Mouse (Mus musculus) C2C12 (cell line): ENCODE results near the gene Bahd1. TPM values are rescaled to one million over a fixed set of nuclear protein-coding genes. Genes with fewer than 3 reads are reported as not detected.

Source experiments
- H3K27me3 ChIP-seq: one replicate; pipeline ENCODE4 v1.6.1; 2011; ENCODE audit not compliant: control insufficient read depth, insufficient read depth, insufficient read length
- H3K36me3 ChIP-seq: one replicate; pipeline ENCODE4 v1.6.1; 2011; ENCODE audit not compliant: control insufficient read depth, insufficient read depth
- H3K4me3 ChIP-seq: one replicate; pipeline ENCODE4 v1.5.1; 2011; ENCODE audit warnings: mild to moderate bottlenecking, control low read depth; ENCODE audit not compliant: poor library complexity, insufficient read depth, severe bottlenecking
- H3K79me2 ChIP-seq: one replicate; pipeline ENCODE4 v1.6.1; 2011; ENCODE audit not compliant: control insufficient read depth, insufficient read depth
- H3K79me3 ChIP-seq: one replicate; pipeline ENCODE4 v1.6.1; 2011; ENCODE audit warnings: low read depth, control low read depth
- H3ac ChIP-seq: one replicate; pipeline ENCODE3; 2011; ENCODE audit warnings: low read depth; ENCODE audit not compliant: control insufficient read depth, insufficient read length
- CEBPB ChIP-seq: IDR thresholded peaks from one replicate; pipeline ENCODE4 v1.6.1; 2011; ENCODE audit warnings: low read depth, mild to moderate bottlenecking, control low read depth, moderate library complexity
- CTCF ChIP-seq: IDR thresholded peaks from one replicate; pipeline ENCODE4 v1.5.1; 2011; ENCODE audit not compliant: control insufficient read depth, insufficient read depth, insufficient read length
- FOSL1 ChIP-seq: IDR thresholded peaks from one replicate; pipeline ENCODE4 v1.8.0; 2011; ENCODE audit warnings: mild to moderate bottlenecking, low read length; ENCODE audit not compliant: poor library complexity, insufficient read depth, severe bottlenecking
- MAX ChIP-seq: IDR thresholded peaks from one replicate; pipeline ENCODE4 v1.6.1; 2011; ENCODE audit warnings: mild to moderate bottlenecking, control low read depth
- MYOD1 ChIP-seq: IDR thresholded peaks from one replicate; pipeline ENCODE4 v1.6.1; 2011; ENCODE audit warnings: low read depth; ENCODE audit not compliant: control insufficient read depth, insufficient read length
- MYOG ChIP-seq: IDR thresholded peaks from one replicate; pipeline ENCODE4 v1.6.1; 2011; ENCODE audit not compliant: control insufficient read depth, insufficient read length; ENCODE audit errors: extremely low read depth
- USF1 ChIP-seq: IDR thresholded peaks from one replicate; pipeline ENCODE4 v1.6.1; 2011; ENCODE audit warnings: low read depth, mild to moderate bottlenecking, control low read depth, moderate library complexity
- polyA plus RNA-seq: library from polyadenylated mRNA; unstranded; fragments of >200 nt; fragmentation: generic; extraction: Trizol; gene quantifications from one replicate; pipeline ENCODE4 v1.2.1, GENCODE M21; 2012; ENCODE audit warnings: missing spikeins

Bahd1 gene
- polyA plus RNA-seq, 1 experiment, result 8.6 TPM

GRCm38 (mm10) chr2:118972048-118972447 is 71.9 kb downstream of the Bahd1 start:
- Histone ChIP-seq H3K27me3 (no peaks in the 10 kb centered on the region), H3K79me2 (no peaks in the 10 kb centered on the region), H3K79me3 (no peaks in the 10 kb centered on the region), H3K36me3 (no peaks in the 10 kb centered on the region), H3ac (no peak overlapping the region), H3K4me3 (no peak overlapping the region)
- TF ChIP-seq MYOG (no peak), USF1 (no peak), FOSL1 (no peak), CEBPB (no peak), MYOD1 (no peak), CTCF (no peak), MAX (no peak)

GRCm38 (mm10) chr2:118972687-118973376 is 72.7 kb downstream of the Bahd1 start:
- peak overlapping the region; percentile 19 for H3K4me3 ChIP-seq
- H3ac ChIP-seq, result peak overlapping the region; percentile 42
- H3K27me3 ChIP-seq, result no peaks in the 10 kb centered on the region
- H3K79me2 ChIP-seq, result no peaks in the 10 kb centered on the region
- no peaks in the 10 kb centered on the region for H3K79me3 ChIP-seq
- H3K36me3 ChIP-seq, result no peaks in the 10 kb centered on the region
- TF ChIP-seq FOSL1 (no peak), MAX (peak; percentile 76), CTCF (peak; percentile 75), USF1 (no peak)

Other genes with a start within 250 kb of the Bahd1 start
- gene Pak6, start 237.1 kb upstream of the Bahd1 start, polyA plus RNA-seq, result 0.13 TPM
- 0.02 TPM for gene Ankrd63, start 196.4 kb upstream of the Bahd1 start, polyA plus RNA-seq
- not detected for gene Plcb2, start 171.9 kb upstream of the Bahd1 start, polyA plus RNA-seq
- gene Inafm2, start 154.6 kb upstream of the Bahd1 start, polyA plus RNA-seq, result 10.3 TPM
- gene Ccdc9b, start 137.7 kb upstream of the Bahd1 start, polyA plus RNA-seq, result 9.3 TPM
- gene Phgr1, start 127.6 kb upstream of the Bahd1 start, polyA plus RNA-seq, result not detected
- gene Disp2, start 120.7 kb upstream of the Bahd1 start, polyA plus RNA-seq, result 0.05 TPM
- 76.0 TPM for gene Knstrn, start 86.4 kb upstream of the Bahd1 start, polyA plus RNA-seq
- 15.2 TPM for gene Ivd, start 38.4 kb upstream of the Bahd1 start, polyA plus RNA-seq
- gene Chst14, start 26.1 kb downstream of the Bahd1 start, polyA plus RNA-seq, result 21.3 TPM
- gene Ccdc32, start 129.0 kb downstream of the Bahd1 start, polyA plus RNA-seq, result 9.3 TPM
- gene Rpusd2, start 134.4 kb downstream of the Bahd1 start, polyA plus RNA-seq, result 4.2 TPM
- 3.2 TPM for gene Knl1, start 146.7 kb downstream of the Bahd1 start, polyA plus RNA-seq
- gene Rad51, start 212.4 kb downstream of the Bahd1 start, polyA plus RNA-seq, result 28.6 TPM